Mouse (Mus musculus) cerebellum, adult (tissue): Measurements from ENCODE around the gene Zfand4.
"Not testable (repeated sequence)": the region's sequence is repeated elsewhere in the genome, so short reads cannot be mapped to it uniquely, and the experiment has no call there.

Experiments
- ATAC-seq: cut with Nextera tagmentation; 2 replicates; pipeline ENCODE4 v1.9.2; 2017; ENCODE audit warnings: mild to moderate bottlenecking, moderate library complexity, mixed read lengths; ENCODE audit not compliant: insufficient number of reproducible peaks, low FRiP score, low TSS enrichment

The Zfand4 gene

GRCm38 (mm10) chr6:116286870-116287575 lies 23.0 kb downstream of the Zfand4 start:
- ATAC-seq, result no peak

- ATAC-seq, result no peak
These were observed 47.4 kb downstream of the Zfand4 start for GRCm38 (mm10) chr6:116311411-116311810.

DNA sequence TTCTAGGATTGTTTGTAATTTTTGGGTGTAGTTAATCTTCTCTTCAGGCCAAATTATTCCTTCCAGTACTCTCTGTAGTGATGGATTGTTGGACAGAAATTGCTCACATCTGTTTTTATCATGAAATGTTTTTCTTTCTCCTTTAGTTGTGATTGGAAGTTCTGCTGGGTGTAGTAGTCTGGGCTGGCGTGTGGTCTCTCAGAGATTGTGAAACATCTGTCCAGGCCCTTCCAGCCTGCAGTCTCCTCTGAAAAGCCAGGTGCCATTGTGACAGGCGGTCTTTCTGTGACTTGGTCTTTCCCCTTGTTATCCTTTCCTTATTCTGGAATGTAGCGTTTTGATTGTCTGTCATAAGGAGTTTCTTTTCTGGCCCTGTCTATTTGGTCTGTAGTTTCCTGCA lies 55.2 kb downstream of the Zfand4 start:
- ATAC-seq, result no peak

GRCm38 (mm10) chr6:116326641-116327040 lies 62.6 kb downstream of the Zfand4 start:
- no peak for ATAC-seq

- ATAC-seq, result no peak
These were observed 67.4 kb downstream of the Zfand4 start for GRCm38 (mm10) chr6:116331396-116331795.

DNA sequence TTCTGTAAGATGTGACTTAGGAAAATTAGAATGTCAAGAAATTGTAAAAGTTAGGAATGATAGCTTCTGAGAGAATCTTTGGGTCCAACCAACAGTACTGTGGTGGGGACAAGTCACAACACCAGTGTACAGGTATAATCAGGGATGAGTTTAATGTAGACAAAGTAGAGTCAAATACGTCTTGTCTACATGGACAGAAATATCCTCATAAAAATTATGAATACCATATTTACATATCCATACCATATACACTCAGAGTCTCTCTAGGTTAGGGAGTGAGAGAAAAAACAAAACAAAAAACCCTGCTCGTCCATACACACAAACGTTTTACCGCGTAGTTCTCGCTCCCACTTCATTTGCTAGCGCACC lies 73.4 kb downstream of the Zfand4 start:
- ATAC-seq, result 0 out of 2 replicates have a peak, but pooled peaks have one; percentile 3

- peak; percentile 95 for ATAC-seq
These were observed 73.9 kb downstream of the Zfand4 start, which contains the start of gene March8 for GRCm38 (mm10) chr6:116337835-116338501. Gene March8, plus strand, starts transcription at chr6:116338024.

- no peak for ATAC-seq
These were observed 74.5 kb downstream of the Zfand4 start for GRCm38 (mm10) chr6:116338520-116338919.

GRCm38 (mm10) chr6:116339088-116339487 lies 75.1 kb downstream of the Zfand4 start:
- no peak for ATAC-seq

DNA sequence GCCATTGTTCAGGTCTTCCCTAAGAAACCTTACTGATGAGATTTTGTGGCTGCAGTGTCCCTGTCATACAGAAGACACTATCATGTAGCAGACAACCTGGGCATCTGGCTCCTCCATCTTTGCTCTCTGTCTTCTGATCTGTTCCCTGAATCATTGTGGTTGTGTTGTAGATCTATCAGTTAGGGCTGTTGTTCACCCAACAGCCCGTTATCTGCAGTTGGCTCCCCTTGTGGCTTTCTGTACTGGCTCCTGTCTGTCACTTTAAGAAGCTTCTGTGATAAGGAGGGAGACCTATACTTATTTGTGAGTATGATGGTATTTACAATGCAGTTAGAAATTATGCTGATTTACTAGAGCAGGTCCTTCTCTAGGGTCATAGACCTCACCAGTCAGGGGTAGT lies 76.5 kb downstream of the Zfand4 start:
- ATAC-seq, result no peak

DNA sequence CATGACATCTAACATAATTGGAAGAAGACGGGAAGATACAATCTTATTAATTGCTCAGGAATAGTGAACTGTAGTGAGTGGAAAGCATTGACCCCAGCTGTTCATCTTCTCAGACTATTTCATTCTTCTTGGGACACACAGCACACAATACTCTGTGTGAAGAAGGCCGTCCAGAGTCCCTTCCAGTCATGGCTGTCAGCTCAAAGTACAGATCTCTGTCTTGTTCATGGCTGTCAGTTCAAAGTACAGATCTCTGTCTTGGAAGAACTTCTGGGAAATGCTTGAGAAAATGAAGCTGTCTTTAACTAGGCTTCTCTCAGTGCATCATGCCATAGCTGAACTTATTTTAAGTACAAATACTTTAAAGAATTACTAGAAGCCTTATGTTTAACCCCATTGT lies 83.9 kb downstream of the Zfand4 start:
- ATAC-seq, result no peak

DNA sequence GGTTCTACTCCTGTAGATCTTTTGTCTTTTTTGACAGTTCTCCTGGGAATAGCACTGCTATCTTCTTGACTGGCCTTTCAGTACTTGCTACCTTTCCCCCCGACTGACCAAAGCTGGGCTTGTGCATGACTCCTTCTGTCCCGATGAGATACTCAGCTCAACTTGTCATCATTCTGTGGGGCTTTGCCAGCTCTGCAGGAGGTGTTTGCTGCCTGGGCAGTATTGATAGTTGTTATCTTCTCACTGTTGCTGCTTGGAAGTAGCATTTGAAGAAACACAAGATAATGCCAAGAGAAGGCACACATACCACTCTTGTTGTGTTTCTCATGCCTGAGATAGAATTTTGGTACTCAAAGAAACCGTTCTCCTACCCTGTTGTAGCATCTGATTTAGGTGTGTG lies 86.0 kb downstream of the Zfand4 start:
- ATAC-seq, result no peak

DNA sequence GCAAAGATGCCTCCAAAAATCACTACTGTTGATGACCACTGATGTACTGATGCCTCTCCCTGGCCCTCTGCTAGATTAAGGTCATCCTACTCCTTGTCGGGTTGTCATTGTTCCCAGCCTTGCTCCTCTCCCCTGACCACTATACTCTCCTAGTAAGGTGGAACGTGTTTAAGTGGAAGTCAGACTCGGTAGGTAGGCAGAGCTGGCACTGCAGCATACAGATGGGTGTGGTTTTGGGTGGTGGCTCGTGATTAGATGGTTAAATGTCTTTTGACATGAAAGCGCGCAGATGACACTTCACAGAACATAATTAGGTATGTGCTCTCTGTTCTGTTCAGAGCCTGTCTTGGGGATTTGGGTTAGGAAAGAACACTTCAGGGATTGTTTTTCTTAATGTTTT lies 86.6 kb downstream of the Zfand4 start:
- no peak for ATAC-seq

DNA sequence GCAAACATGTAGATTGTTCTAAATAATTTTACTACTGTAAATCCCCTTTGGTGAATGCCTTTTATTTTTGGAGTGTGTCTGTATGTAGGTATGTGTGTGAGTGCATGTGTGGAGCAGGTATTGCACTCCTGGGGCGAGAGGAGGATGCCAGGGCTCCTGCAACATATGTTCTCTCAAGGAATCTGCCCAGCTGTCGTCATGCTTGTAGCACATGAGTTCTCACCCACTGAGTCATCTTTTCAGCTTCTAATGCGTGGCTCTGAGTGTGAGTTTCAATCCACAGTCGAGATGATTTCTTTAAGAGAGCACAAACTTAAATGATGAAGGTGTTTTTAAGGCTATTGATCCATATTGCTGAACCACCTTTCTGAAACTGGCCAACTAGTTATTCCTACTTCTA lies 87.5 kb downstream of the Zfand4 start:
- ATAC-seq, result no peak

- ATAC-seq, result no peak
These were observed 89.4 kb downstream of the Zfand4 start for GRCm38 (mm10) chr6:116353428-116353827.

DNA sequence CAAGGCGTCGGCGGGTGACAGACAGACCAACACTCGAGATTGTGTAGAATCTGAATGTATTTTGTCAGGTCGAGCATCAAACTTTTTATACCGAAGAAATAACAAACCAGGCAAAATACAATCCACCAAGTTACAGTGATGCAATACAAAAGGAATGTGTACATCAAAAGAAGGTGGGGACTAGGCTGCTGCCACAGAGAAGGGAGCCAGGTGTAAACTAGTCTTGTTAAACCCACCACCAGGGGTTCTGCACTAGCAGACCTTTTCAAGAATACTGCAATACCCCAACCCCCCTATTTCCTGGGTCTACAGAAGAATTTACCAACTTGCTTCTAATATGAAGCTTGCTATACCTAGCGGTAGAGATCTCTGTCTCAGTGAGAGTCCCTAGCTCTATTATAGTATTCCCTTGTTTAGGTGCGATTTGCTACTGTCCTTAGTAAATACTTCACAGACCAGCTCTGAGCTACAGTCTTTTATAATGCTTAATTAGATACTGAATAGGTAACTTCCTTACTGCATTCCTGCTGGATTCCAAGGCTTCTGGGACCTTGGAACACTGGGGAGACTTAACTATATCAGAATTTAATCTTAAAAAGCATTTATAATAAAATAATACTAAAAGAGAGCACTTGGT lies 92.4 kb downstream of the Zfand4 start:
- ATAC-seq, result not testable (repeated sequence)

GRCm38 (mm10) chr6:116356948-116357325 lies 92.9 kb downstream of the Zfand4 start:
- no peak for ATAC-seq

GRCm38 (mm10) chr6:116358056-116358455 lies 94.0 kb downstream of the Zfand4 start:
- ATAC-seq, result no peak

DNA sequence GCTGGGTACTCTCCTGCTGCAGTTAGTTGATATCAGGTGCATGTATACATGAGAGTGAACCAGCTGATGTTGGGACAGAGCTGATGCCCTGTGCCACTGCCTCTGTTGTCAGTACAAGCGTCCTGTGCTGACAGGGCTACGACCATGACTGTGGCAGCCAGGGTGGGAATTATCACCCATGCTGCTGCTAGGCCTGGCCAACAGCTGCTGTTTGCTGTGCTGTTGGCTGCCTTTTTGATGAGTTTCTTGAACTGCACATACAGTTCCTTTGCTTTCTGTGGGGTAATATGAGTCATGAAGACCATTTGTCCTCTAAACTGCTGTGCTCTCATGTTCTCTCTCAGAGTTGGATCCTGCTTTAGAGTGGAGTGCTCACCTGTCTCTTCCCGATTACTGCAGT lies 95.2 kb downstream of the Zfand4 start:
- ATAC-seq, result no peak

DNA sequence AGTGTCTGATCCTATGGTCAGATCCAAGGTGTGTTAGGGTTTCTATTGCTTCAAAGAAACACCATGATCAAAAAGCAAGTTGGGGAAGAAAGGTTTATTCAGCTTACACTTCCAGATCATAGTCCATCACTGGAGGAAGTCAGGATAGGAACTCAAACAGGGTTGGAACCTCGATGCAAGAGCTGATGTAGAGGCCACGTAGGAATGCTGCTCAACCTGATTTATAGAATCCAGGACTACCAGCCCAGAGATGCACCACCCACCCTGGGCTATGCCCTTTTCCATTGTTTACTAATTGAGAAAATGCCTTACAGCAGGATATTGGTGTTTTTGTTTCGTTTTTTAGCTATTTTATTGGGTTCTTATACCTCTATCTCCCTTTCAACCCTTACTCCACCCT lies 97.4 kb downstream of the Zfand4 start:
- ATAC-seq, result no peak

DNA sequence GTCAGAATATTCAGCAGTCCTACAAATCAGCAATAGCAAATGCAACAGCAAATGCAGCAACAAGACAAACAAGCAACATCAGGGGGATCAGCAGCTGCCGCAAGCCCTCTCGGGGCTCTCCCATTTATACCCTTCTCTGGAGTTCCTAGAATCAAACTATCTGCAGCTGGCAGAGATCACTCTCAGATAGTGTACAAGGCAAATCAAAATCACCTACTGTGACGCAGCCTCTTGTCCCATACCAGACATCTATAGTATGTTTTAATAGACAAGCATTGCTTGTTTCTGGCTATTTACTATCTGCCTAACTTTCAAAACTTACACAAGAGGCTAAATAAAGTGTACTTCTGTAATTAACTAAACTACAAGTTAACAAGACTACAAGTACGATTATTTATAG lies 98.0 kb downstream of the Zfand4 start:
- no peak for ATAC-seq

DNA sequence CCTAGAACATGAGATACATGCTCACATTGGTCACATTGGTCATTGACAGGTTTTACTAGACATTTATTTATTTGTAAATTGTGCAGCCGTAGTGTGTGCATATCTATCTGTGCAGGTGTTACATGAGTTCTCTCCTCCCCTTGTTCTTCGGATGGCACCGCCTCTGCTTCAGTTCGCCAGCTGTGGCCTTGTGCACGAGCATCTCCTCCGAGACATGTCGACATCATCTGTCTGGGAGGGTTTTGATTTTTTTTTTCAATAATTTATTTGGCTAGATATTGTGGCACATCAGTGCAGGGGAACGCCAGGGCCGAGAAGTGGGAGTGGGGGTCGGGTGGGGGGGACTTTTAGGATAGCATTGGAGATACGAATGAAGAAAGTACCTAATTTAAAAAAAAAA lies 103.9 kb downstream of the Zfand4 start:
- no peak for ATAC-seq
